Mouse (Mus musculus): Measurements from ENCODE around the gene Crtc1. TPM values are rescaled to one million over a fixed set of nuclear protein-coding genes. Genes with fewer than 3 reads are reported as not detected.

The Crtc1 gene
- polyA plus RNA-seq, 1 experiment from 2014 or later: 23.4 TPM

- H3K9me3 ChIP-seq (ENCODE audit: control insufficient read depth, low read length): no peaks in the 10 kb centered on the region
- peaks cover 45% of the 10 kb centered on the region for H3K36me3 ChIP-seq (ENCODE audit: control insufficient read depth, insufficient read depth, low read length)
- H3K27ac ChIP-seq (ENCODE audit: low read depth): no peak overlapping the region
- H3K9ac ChIP-seq (ENCODE audit: low read length): no peak overlapping the region
- H3K27me3 ChIP-seq (replicated peaks; ENCODE audit: control insufficient read depth, insufficient read depth, low read length): no peaks in the 10 kb centered on the region
- WGBS: 92% methylated on average over 1 of the region's 1 CpGs
- H3K4me1 ChIP-seq (replicated peaks; ENCODE audit: control insufficient read depth, insufficient read depth, low read length): peaks cover 24% of the 10 kb centered on the region
- ATAC-seq (replicated peaks; ENCODE audit: low FRiP score, low TSS enrichment, low read depth) (no peak), DNase-seq (ENCODE audit: low spot score) (no peak)
- no peak overlapping the region for H3K4me2 ChIP-seq (ENCODE audit: low read length)
- no peak overlapping the region for H3K4me3 ChIP-seq (ENCODE audit: low read depth, low read length)
These were observed 91.4 kb downstream of the Crtc1 start for GRCm38 (mm10) chr8:70347860-70348420.

GRCm38 (mm10) chr8:70347443-70347842 is 91.9 kb downstream of the Crtc1 start:
- Histone ChIP-seq H3K4me3 (ENCODE audit: low read depth, low read length) (no peak overlapping the region), H3K9ac (ENCODE audit: low read length) (no peak overlapping the region), H3K27me3 (replicated peaks; ENCODE audit: control insufficient read depth, insufficient read depth, low read length) (no peaks in the 10 kb centered on the region), H3K4me1 (replicated peaks; ENCODE audit: control insufficient read depth, insufficient read depth, low read length) (peaks cover 24% of the 10 kb centered on the region), H3K36me3 (ENCODE audit: control insufficient read depth, insufficient read depth, low read length) (peaks cover 50% of the 10 kb centered on the region), H3K27ac (ENCODE audit: low read depth) (no peak overlapping the region), H3K9me3 (ENCODE audit: control insufficient read depth, low read length) (no peaks in the 10 kb centered on the region), H3K4me2 (ENCODE audit: low read length) (no peak overlapping the region)
- DNase-seq (ENCODE audit: low spot score) (no peak), ATAC-seq (replicated peaks; ENCODE audit: low FRiP score, low TSS enrichment, low read depth) (no peak)
- WGBS: 79% methylated on average over 4 of the region's 4 CpGs

DNA sequence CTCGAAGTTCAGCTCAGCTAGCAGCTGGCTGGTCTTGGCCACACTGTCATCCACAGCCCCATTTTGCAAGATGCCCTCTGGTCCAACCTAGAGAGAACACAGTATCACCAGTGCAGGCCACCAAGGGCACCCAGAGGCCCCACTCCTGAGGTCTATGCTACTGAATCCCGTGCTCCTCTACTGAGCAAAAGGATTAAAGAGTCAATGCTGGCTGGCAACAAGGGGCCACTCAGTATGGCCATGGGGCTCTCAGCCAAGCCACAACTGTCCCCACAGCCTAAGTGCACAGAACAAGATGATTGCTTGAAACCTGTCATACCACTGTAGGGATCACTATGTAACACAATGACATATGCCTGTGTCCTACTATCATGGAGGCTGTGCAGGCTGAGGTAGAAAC is 95.1 kb downstream of the Crtc1 start:
- peaks cover 70% of the 10 kb centered on the region for H3K36me3 ChIP-seq (ENCODE audit: control insufficient read depth, insufficient read depth, low read length)
- H3K4me1 ChIP-seq (replicated peaks; ENCODE audit: control insufficient read depth, insufficient read depth, low read length): 0 out of 2 replicates have a peak, but pooled peaks cover 3% of the 10 kb centered on the region
- WGBS: 90% methylated on average over 2 of the region's 2 CpGs
- no peak overlapping the region for H3K4me2 ChIP-seq (ENCODE audit: low read length)
- no peaks in the 10 kb centered on the region for H3K9me3 ChIP-seq (ENCODE audit: control insufficient read depth, low read length)
- H3K9ac ChIP-seq (ENCODE audit: low read length): no peak overlapping the region
- H3K27ac ChIP-seq (ENCODE audit: low read depth): no peak overlapping the region
- no peaks in the 10 kb centered on the region for H3K27me3 ChIP-seq (replicated peaks; ENCODE audit: control insufficient read depth, insufficient read depth, low read length)
- H3K4me3 ChIP-seq (ENCODE audit: low read depth, low read length): no peak overlapping the region
- no peak for ATAC-seq (replicated peaks; ENCODE audit: low FRiP score, low TSS enrichment, low read depth)
- no peak for DNase-seq (ENCODE audit: low spot score)

GRCm38 (mm10) chr8:70343696-70344095 is 95.7 kb downstream of the Crtc1 start:
- H3K36me3 ChIP-seq (ENCODE audit: control insufficient read depth, insufficient read depth, low read length): peaks cover 71% of the 10 kb centered on the region
- H3K4me1 ChIP-seq (replicated peaks; ENCODE audit: control insufficient read depth, insufficient read depth, low read length): 0 out of 2 replicates have a peak, but pooled peaks cover 2% of the 10 kb centered on the region
- DNase-seq (ENCODE audit: low spot score) (peak; percentile 71), ATAC-seq (replicated peaks; ENCODE audit: low FRiP score, low TSS enrichment, low read depth) (no peak)
- H3K27me3 ChIP-seq (replicated peaks; ENCODE audit: control insufficient read depth, insufficient read depth, low read length): no peaks in the 10 kb centered on the region
- 52% methylated on average over 6 of the region's 6 CpGs for WGBS
- no peak overlapping the region for H3K4me3 ChIP-seq (ENCODE audit: low read depth, low read length)
- no peak overlapping the region for H3K4me2 ChIP-seq (ENCODE audit: low read length)
- H3K27ac ChIP-seq (ENCODE audit: low read depth): no peak overlapping the region
- no peaks in the 10 kb centered on the region for H3K9me3 ChIP-seq (ENCODE audit: control insufficient read depth, low read length)
- H3K9ac ChIP-seq (ENCODE audit: low read length): no peak overlapping the region

GRCm38 (mm10) chr8:70343076-70343475 is 96.3 kb downstream of the Crtc1 start:
- ATAC-seq (replicated peaks; ENCODE audit: low FRiP score, low TSS enrichment, low read depth): no peak
- no peak for DNase-seq (ENCODE audit: low spot score)
- Histone ChIP-seq H3K9me3 (ENCODE audit: control insufficient read depth, low read length) (no peaks in the 10 kb centered on the region), H3K4me2 (ENCODE audit: low read length) (no peak overlapping the region), H3K9ac (ENCODE audit: low read length) (no peak overlapping the region), H3K4me3 (ENCODE audit: low read depth, low read length) (no peak overlapping the region), H3K27ac (ENCODE audit: low read depth) (no peak overlapping the region), H3K4me1 (replicated peaks; ENCODE audit: control insufficient read depth, insufficient read depth, low read length) (no peaks in the 10 kb centered on the region), H3K36me3 (ENCODE audit: control insufficient read depth, insufficient read depth, low read length) (peaks cover 71% of the 10 kb centered on the region), H3K27me3 (replicated peaks; ENCODE audit: control insufficient read depth, insufficient read depth, low read length) (no peaks in the 10 kb centered on the region)
- WGBS: 68% methylated on average over 7 of the region's 7 CpGs

DNA sequence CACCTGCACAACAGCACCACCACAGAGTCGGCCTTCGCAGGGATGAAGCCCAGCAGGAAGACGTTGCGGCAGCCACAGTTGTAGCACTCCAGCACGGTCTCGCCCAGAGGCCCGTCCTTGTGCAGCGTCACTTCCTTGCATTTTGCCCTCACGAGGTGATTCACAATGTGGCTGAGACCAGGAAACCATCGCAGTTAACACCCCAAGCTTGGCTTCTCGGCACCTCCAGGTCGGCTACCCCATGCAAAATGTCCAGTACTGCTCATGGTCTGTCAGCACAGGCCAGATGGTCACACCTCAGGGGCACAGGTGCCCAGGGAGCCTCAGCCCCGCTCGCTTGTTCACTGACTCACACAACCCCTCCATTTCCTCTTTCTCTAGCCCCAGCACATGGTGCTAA is 97.4 kb downstream of the Crtc1 start:
- H3K9me3 ChIP-seq (ENCODE audit: control insufficient read depth, low read length): no peaks in the 10 kb centered on the region
- H3K27me3 ChIP-seq (replicated peaks; ENCODE audit: control insufficient read depth, insufficient read depth, low read length): no peaks in the 10 kb centered on the region
- no peak overlapping the region for H3K9ac ChIP-seq (ENCODE audit: low read length)
- ATAC-seq (replicated peaks; ENCODE audit: low FRiP score, low TSS enrichment, low read depth) (no peak), DNase-seq (ENCODE audit: low spot score) (no peak)
- peaks cover 76% of the 10 kb centered on the region for H3K36me3 ChIP-seq (ENCODE audit: control insufficient read depth, insufficient read depth, low read length)
- 93% methylated on average over 14 of the region's 14 CpGs for WGBS
- no peak overlapping the region for H3K27ac ChIP-seq (ENCODE audit: low read depth)
- no peak overlapping the region for H3K4me3 ChIP-seq (ENCODE audit: low read depth, low read length)
- H3K4me2 ChIP-seq (ENCODE audit: low read length): no peak overlapping the region
- no peaks in the 10 kb centered on the region for H3K4me1 ChIP-seq (replicated peaks; ENCODE audit: control insufficient read depth, insufficient read depth, low read length)

DNA sequence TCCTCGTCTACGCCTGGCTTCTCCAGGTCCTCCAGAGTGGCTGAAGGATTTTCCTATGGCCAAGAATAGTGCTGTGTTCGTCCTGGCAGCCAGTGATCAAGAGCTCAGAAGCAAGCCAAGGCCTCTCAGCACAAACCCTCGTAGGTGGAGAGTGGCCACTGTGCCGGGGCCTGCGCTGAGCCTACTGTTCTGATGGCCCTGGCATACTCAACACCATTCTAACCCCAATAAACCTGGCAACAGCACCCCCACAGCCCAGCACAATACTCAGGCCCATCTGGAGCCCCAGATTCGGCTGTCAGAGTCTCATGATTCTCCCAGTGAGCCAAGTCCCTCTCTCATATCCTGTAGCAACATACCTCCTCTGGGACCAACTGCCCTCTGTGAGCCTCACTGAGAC is 98.7 kb downstream of the Crtc1 start:
- no peak for ATAC-seq (replicated peaks; ENCODE audit: low FRiP score, low TSS enrichment, low read depth)
- no peaks in the 10 kb centered on the region for H3K9me3 ChIP-seq (ENCODE audit: control insufficient read depth, low read length)
- H3K27ac ChIP-seq (ENCODE audit: low read depth): no peak overlapping the region
- no peak overlapping the region for H3K4me2 ChIP-seq (ENCODE audit: low read length)
- no peak overlapping the region for H3K4me3 ChIP-seq (ENCODE audit: low read depth, low read length)
- no peaks in the 10 kb centered on the region for H3K27me3 ChIP-seq (replicated peaks; ENCODE audit: control insufficient read depth, insufficient read depth, low read length)
- H3K4me1 ChIP-seq (replicated peaks; ENCODE audit: control insufficient read depth, insufficient read depth, low read length): no peaks in the 10 kb centered on the region
- peaks cover 85% of the 10 kb centered on the region for H3K36me3 ChIP-seq (ENCODE audit: control insufficient read depth, insufficient read depth, low read length)
- H3K9ac ChIP-seq (ENCODE audit: low read length): no peak overlapping the region
- DNase-seq (ENCODE audit: low spot score): no peak
- 93% methylated on average over 7 of the region's 7 CpGs for WGBS

GRCm38 (mm10) chr8:70338931-70339330 is 100.4 kb downstream of the Crtc1 start:
- H3K4me2 ChIP-seq (ENCODE audit: low read length): no peak overlapping the region
- no peak overlapping the region for H3K27ac ChIP-seq (ENCODE audit: low read depth)
- ATAC-seq (replicated peaks; ENCODE audit: low FRiP score, low TSS enrichment, low read depth) (no peak), DNase-seq (ENCODE audit: low spot score) (no peak)
- H3K9me3 ChIP-seq (ENCODE audit: control insufficient read depth, low read length): no peaks in the 10 kb centered on the region
- H3K4me1 ChIP-seq (replicated peaks; ENCODE audit: control insufficient read depth, insufficient read depth, low read length): no peaks in the 10 kb centered on the region
- H3K9ac ChIP-seq (ENCODE audit: low read length): no peak overlapping the region
- 87% methylated on average over 7 of the region's 7 CpGs for WGBS
- peaks cover 100% of the 10 kb centered on the region for H3K36me3 ChIP-seq (ENCODE audit: control insufficient read depth, insufficient read depth, low read length)
- no peak overlapping the region for H3K4me3 ChIP-seq (ENCODE audit: low read depth, low read length)
- H3K27me3 ChIP-seq (replicated peaks; ENCODE audit: control insufficient read depth, insufficient read depth, low read length): no peaks in the 10 kb centered on the region

- no peak overlapping the region for H3K4me3 ChIP-seq (ENCODE audit: low read depth, low read length)
- H3K9me3 ChIP-seq (ENCODE audit: control insufficient read depth, low read length): no peaks in the 10 kb centered on the region
- no peak overlapping the region for H3K4me2 ChIP-seq (ENCODE audit: low read length)
- H3K27me3 ChIP-seq (replicated peaks; ENCODE audit: control insufficient read depth, insufficient read depth, low read length): no peaks in the 10 kb centered on the region
- no peak for DNase-seq (ENCODE audit: low spot score)
- no peak overlapping the region for H3K27ac ChIP-seq (ENCODE audit: low read depth)
- no peak overlapping the region for H3K9ac ChIP-seq (ENCODE audit: low read length)
- no peak for ATAC-seq (replicated peaks; ENCODE audit: low FRiP score, low TSS enrichment, low read depth)
- WGBS: 93% methylated on average over 6 of the region's 6 CpGs
- H3K4me1 ChIP-seq (replicated peaks; ENCODE audit: control insufficient read depth, insufficient read depth, low read length): peaks cover 14% of the 10 kb centered on the region
- H3K36me3 ChIP-seq (ENCODE audit: control insufficient read depth, insufficient read depth, low read length): peaks cover 70% of the 10 kb centered on the region
These were observed 106.5 kb downstream of the Crtc1 start for GRCm38 (mm10) chr8:70332878-70333202.

Data from intestine, embryonic 14.5 days (tissue).